Mouse (Mus musculus): ENCODE data around the gene Ugt1a8. TPM values are rescaled to one million over a fixed set of nuclear protein-coding genes. Genes with fewer than 3 reads are reported as not detected.

Ugt1a8 gene
- not detected in 2 replicates for polyA plus RNA-seq (2012; rRNA removed)

DNA sequence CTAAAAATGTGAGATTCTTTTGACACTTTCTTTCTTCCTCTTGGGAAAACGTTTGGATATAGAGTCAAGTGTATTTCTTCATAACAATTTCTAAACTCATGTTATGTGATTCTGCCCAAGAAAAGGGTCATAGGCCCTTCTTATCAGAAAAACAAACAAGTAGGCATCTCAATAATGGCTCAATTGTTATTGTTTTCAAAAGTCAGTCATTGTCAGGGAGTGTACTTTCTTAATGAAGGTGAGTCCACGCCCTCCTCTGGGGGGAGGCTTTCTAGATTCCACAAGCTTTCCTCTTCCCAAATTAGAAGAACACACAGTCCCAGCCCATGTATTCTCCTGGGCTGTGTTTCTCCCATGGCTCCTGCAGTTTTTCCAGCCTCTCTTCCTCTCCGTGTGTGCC is at the start of gene Ugt1a8:
Gene Ugt1a8, plus strand, starts transcription at position 301 of the 400 bp plus-strand sequence.

DNA sequence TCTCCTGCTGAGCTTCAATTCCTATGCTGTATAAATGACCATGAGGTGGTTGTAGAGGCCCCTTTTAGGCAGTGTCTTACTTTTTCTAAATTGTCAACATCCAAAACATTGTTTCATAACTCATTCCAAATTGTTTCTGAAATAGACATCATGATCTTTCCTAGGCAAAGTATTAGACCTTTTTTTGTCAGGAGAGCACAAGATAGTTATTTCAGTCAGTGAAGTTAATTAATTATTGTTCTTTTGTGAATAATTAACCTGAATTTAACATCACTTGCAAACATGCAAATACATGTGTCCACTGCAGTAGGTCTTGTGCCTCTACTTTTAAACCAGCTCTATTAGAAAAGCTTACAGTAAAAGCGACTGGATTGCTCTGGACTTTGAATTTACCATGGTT is 32.5 kb upstream of the Ugt1a8 start, which contains the start of gene Ugt1a10:
Gene Ugt1a10, plus strand, starts transcription at position 301 of the 400 bp plus-strand sequence.

DNA sequence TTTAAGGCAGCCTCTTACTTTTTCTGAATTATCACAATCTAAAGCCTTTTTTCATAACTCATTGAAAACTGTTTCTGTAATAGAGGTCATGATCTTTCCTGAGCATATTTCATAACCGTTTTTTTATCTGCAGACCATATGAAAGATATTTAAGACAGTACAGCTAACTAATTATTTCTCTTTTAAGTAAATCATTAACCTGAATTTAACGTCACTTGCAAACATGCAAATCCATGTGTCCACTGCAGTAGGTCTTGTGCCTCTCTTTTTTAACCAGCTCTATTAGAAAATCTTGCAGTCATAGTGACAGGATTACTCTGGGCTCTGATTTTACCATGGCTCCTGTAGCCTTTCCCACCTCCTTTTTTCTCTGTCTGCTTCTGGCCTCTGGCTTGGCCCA is 17.1 kb upstream of the Ugt1a8 start, which contains the start of gene Ugt1a9:
Gene Ugt1a9, plus strand, starts transcription at position 306 of the 400 bp plus-strand sequence.

GRCm38 (mm10) chr1:88094941-88095492 is 7.4 kb downstream of the Ugt1a8 start, which contains the start of gene Ugt1a7c:
Ugt1a7c (plus strand) TSS chr1:88095062.

DNA sequence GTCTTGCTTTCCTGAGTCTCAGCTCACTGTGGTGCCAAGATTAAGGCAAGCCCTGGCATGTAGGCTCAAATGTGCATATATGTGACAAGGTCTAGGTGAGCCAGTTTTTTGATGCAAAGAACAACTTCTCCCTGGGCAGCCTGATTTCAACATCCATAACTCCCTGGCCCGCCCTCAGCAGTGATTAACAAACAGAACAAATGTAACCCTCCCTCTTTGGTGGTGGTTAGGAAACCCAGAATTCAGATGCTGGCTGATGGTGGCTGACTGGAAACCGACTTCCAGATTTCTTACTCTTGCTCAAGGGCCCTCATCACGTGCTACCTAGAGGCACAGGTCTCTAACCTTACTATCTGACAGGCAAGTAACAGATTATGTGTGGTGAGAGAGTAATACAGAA is 15.4 kb downstream of the Ugt1a8 start, which contains the start of gene Ugt1a6b:
Gene Ugt1a6b, plus strand, starts transcription at position 234 of the 400 bp plus-strand sequence.

GRCm38 (mm10) chr1:88134457-88135011 is 46.9 kb downstream of the Ugt1a8 start, which contains the start of gene Ugt1a6a:
Ugt1a6a (plus strand) TSS chr1:88134809.

GRCm38 (mm10) chr1:88165711-88166110 is 78.1 kb downstream of the Ugt1a8 start, which contains the start of gene Ugt1a5:
Ugt1a5 (plus strand) TSS chr1:88166012.

DNA sequence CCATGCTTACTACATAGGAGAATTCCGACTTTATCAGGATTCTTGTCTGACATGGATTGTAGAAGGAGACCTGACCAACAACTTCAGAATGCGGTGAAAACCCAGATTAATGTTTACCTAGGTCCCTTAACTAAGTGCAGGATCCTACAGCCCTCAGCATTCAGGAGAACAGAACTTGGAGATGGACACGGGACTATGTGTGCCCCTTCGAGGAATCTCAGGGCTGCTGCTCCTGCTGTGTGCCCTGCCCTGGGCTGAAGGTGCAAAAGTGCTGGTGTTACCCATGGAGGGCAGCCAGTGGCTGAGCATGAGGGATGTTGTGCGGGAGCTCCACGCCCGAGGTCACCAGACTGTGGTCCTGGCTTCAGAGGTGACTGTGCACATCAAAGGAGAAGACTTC is 112.8 kb downstream of the Ugt1a8 start, which contains the start of gene Ugt1a2:
Gene Ugt1a2, plus strand, starts transcription at position 146 of the 400 bp plus-strand sequence.

GRCm38 (mm10) chr1:88205294-88205922 is 117.8 kb downstream of the Ugt1a8 start, which contains the start of gene Dnajb3:
Dnajb3 (minus strand) TSS chr1:88205782.

GRCm38 (mm10) chr1:88211812-88212211 is 124.2 kb downstream of the Ugt1a8 start, which contains the start of gene Ugt1a1:
Ugt1a1 (plus strand) TSS chr1:88211959.

DNA sequence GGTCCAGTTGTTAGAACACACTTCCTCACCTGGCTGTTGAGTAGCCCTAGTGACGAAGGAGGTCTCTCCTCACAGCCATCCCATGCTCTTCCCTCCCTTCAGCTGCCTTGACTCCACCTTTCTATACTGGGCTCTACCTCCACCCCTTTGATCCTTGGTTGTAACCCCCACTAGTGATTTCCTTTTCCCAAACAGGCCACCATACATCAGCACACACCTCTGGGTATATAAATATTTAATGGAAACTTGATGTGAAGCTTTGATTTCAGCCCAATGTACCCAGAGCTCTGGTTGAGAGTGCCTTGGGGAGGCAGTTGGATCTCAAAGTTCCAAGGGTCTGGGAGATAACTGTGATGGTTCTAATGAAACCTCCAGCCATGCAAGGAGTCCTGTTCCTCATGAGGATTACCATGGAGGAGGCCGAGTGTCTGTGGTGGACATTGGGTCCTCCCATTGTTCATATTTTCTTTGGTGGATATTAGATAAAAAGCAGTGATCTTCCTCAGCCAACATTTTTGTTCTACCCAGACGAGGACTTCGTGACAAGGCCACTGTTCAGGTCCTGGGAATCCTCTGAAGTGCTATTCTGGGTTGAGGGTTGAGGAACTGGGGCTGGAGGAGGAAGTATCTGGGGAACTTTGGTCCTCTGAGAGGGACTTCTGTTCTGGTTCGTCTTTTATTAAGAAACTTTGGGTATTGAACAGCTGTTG is 139.2 kb downstream of the Ugt1a8 start, which contains the start of gene Mroh2a:
Gene Mroh2a, plus strand, starts transcription at position 317 of the 710 bp plus-strand sequence.

Other genes with a start within 250 kb of the Ugt1a8 start
- gene Dgkd, start 234.5 kb upstream of the Ugt1a8 start, polyA plus RNA-seq (2012; rRNA removed) = 33.3 and 36.2 TPM in 2 replicates
- gene Usp40, start 79.3 kb upstream of the Ugt1a8 start, polyA plus RNA-seq (2012; rRNA removed) = 3.5 and 4.8 TPM in 2 replicates
- gene Ugt1a10, start 32.4 kb upstream of the Ugt1a8 start, polyA plus RNA-seq (2012; rRNA removed) = 0.47 TPM in 1 of 2 replicates, not detected in the other
- not detected in 2 replicates for gene Ugt1a9, start 17.0 kb upstream of the Ugt1a8 start, polyA plus RNA-seq (2012; rRNA removed)
- 100.0 and 115 TPM in 2 replicates for gene Ugt1a7c, start 7.2 kb downstream of the Ugt1a8 start, polyA plus RNA-seq (2012; rRNA removed)
- 1.1 and 30.2 TPM in 2 replicates for gene Ugt1a6b, start 15.4 kb downstream of the Ugt1a8 start, polyA plus RNA-seq (2012; rRNA removed)
- 28.4 and 34.7 TPM in 2 replicates for gene Ugt1a6a, start 47.0 kb downstream of the Ugt1a8 start, polyA plus RNA-seq (2012; rRNA removed)
- 0.19 and 0.22 TPM in 2 replicates for gene Ugt1a5, start 78.2 kb downstream of the Ugt1a8 start, polyA plus RNA-seq (2012; rRNA removed)
- gene Ugt1a2, start 112.8 kb downstream of the Ugt1a8 start, polyA plus RNA-seq (2012; rRNA removed) = 0.14 and 0.66 TPM in 2 replicates
- gene Dnajb3, start 118.0 kb downstream of the Ugt1a8 start, polyA plus RNA-seq (2012; rRNA removed) = 0.61 and 1.2 TPM in 2 replicates
- 12.7 and 44.6 TPM in 2 replicates for gene Ugt1a1, start 124.1 kb downstream of the Ugt1a8 start, polyA plus RNA-seq (2012; rRNA removed)
- 0.26 and 0.35 TPM in 2 replicates for gene Mroh2a, start 139.2 kb downstream of the Ugt1a8 start, polyA plus RNA-seq (2012; rRNA removed)
- 34.2 and 59.4 TPM in 2 replicates for gene Hjurp, start 189.8 kb downstream of the Ugt1a8 start, polyA plus RNA-seq (2012; rRNA removed)
- not detected in 2 replicates for gene Trpm8, start 189.8 kb downstream of the Ugt1a8 start, polyA plus RNA-seq (2012; rRNA removed)

All from colon, adult 2 months (tissue).